Mouse (Mus musculus) heart, postnatal 0 days (tissue): ENCODE measurements at regions not wholly inside any gene's neighbourhood (a gene's known extent, or its start where the extent isn't known, plus 50 kb on each side); places are given as distances from the start of the nearest gene placed in this dataset.

ENCODE experiments used
- CTCF ChIP-seq: IDR thresholded peaks from 2 replicates; pipeline ENCODE4 v1.5.1; 2016; ENCODE audit warnings: antibody characterized with exemption, control low read depth, low read depth
- EP300 ChIP-seq: IDR thresholded peaks from 2 replicates; pipeline ENCODE4 v1.6.1; 2016; ENCODE audit warnings: antibody characterized with exemption, low read depth

DNA sequence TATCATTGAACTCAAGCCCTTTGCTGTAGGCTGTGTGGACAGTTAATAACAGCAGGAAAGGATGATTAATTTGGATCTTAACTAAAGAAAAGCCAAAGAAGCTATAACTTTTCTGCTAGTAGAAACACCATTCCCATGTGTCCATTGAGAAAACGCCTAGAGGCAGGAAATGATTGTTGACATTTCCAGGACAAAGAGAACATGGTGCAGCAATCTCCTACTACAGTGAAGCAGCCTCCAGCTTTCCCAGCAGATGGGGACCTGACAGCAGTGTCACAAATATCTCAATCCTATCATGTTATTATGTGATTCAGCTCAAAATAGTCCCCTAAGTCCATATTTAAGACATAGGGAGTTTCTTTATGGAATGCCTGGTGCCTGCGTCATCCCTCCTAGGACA lies 334.1 kb upstream of the Igfbp3 start:
- TF ChIP-seq EP300 = no peak
- no peak for TF ChIP-seq CTCF
